Mouse (Mus musculus) B cell, adult 62 days (primary cell): Measurements from ENCODE around the gene Sycn. TPM values are rescaled to one million over a fixed set of nuclear protein-coding genes. Genes with fewer than 3 reads are reported as not detected.

Experiments used
- total RNA-seq: library from RNA; stranded (reverse); gene quantifications from 4 replicates; pipeline ENCODE4 v1.2.4, GENCODE M21; 2023

The Sycn gene
- not detected in 4 replicates for total RNA-seq

GRCm38 (mm10) chr7:28540526-28540925 is at the start of gene Sycn:
Sycn (plus strand) TSS chr7:28540885.

GRCm38 (mm10) chr7:28510405-28510974 is 30.2 kb upstream of the Sycn start, which contains the start of gene Ifnl2:
Ifnl2 (minus strand) TSS chr7:28510455.

GRCm38 (mm10) chr7:28522536-28522935 is 18.1 kb upstream of the Sycn start, which contains the start of gene Ifnl3:
Ifnl3 (plus strand) TSS chr7:28522836.

GRCm38 (mm10) chr7:28547154-28547553 is 6.5 kb downstream of the Sycn start, which contains the start of gene Nccrp1:
Nccrp1 (minus strand) TSS chr7:28547254.

Other genes starting within 250 kb of the Sycn start
- gene Selenov, start 249.7 kb upstream of the Sycn start, total RNA-seq, result not detected in 4 replicates
- 0.45 to 0.73 TPM in 2 of 4 replicates, not detected in the others for gene Dll3, start 238.6 kb upstream of the Sycn start, total RNA-seq
- 35.7 to 50.0 TPM (median 41.5 TPM) in 4 replicates for gene Timm50, start 228.8 kb upstream of the Sycn start, total RNA-seq
- 158 to 180 TPM (median 162 TPM) in 4 replicates for gene Supt5, start 202.1 kb upstream of the Sycn start, total RNA-seq
- 2,978 to 3,247 TPM (median 3,204 TPM) in 4 replicates for gene Rps16, start 190.2 kb upstream of the Sycn start, total RNA-seq
- gene Plekhg2, start 168.3 kb upstream of the Sycn start, total RNA-seq, result 130 to 143 TPM (median 135 TPM) in 4 replicates
- 804 to 1,027 TPM (median 895 TPM) in 4 replicates for gene Zfp36, start 160.6 kb upstream of the Sycn start, total RNA-seq
- gene Med29, start 148.2 kb upstream of the Sycn start, total RNA-seq, result 13.9 to 18.0 TPM (median 15.8 TPM) in 4 replicates
- 156 to 175 TPM (median 161 TPM) in 4 replicates for gene Paf1, start 147.9 kb upstream of the Sycn start, total RNA-seq
- 222 to 256 TPM (median 254 TPM) in 4 replicates for gene Gmfg, start 103.4 kb upstream of the Sycn start, total RNA-seq
- 0.95 to 1.3 TPM (median 1.3 TPM) in 4 replicates for gene Lrfn1, start 88.9 kb upstream of the Sycn start, total RNA-seq
- gene Ifnl2, start 30.4 kb upstream of the Sycn start, total RNA-seq, result not detected in 4 replicates
- not detected in 4 replicates for gene Ifnl3, start 18.0 kb upstream of the Sycn start, total RNA-seq
- gene Nccrp1, start 6.4 kb downstream of the Sycn start, total RNA-seq, result not detected in 4 replicates
- 48.1 to 61.6 TPM (median 56.1 TPM) in 4 replicates for gene Samd4b, start 57.3 kb downstream of the Sycn start, total RNA-seq
- 11.4 to 15.2 TPM (median 14.0 TPM) in 4 replicates for gene Pak4, start 57.3 kb downstream of the Sycn start, total RNA-seq
- not detected in 4 replicates for gene Acp7, start 90.4 kb downstream of the Sycn start, total RNA-seq
- 0.30 to 2.2 TPM (median 0.89 TPM) in 3 of 4 replicates, not detected in the other for gene Fbxo27, start 152.0 kb downstream of the Sycn start, total RNA-seq
- 0.76 to 1.9 TPM (median 1.1 TPM) in 4 replicates for gene Fbxo17, start 175.9 kb downstream of the Sycn start, total RNA-seq
- gene Mrps12, start 200.9 kb downstream of the Sycn start, total RNA-seq, result 16.7 to 28.3 TPM (median 18.1 TPM) in 4 replicates
- 15.6 to 19.8 TPM (median 17.8 TPM) in 4 replicates for gene Sars2, start 201.1 kb downstream of the Sycn start, total RNA-seq
- gene Ccer2, start 215.3 kb downstream of the Sycn start, total RNA-seq, result not detected in 4 replicates
- gene Sirt2, start 225.8 kb downstream of the Sycn start, total RNA-seq, result 76.6 to 88.4 TPM (median 81.9 TPM) in 4 replicates
- 87.4 to 99.7 TPM (median 92.5 TPM) in 4 replicates for gene Nfkbib, start 226.6 kb downstream of the Sycn start, total RNA-seq
- 7.0 to 10.9 TPM (median 8.4 TPM) in 4 replicates for gene Rinl, start 248.1 kb downstream of the Sycn start, total RNA-seq